Mouse (Mus musculus) hindbrain, embryonic 13.5 days (tissue): ENCODE data around the gene Setd2. TPM values are rescaled to one million over a fixed set of nuclear protein-coding genes. Genes with fewer than 3 reads are reported as not detected.
A peak's percentile ranks its signal among the peaks of the same experiment; 100 is the strongest.

ENCODE experiments used
- ATAC-seq: fragments of 200-750 bp; cut with Nextera tagmentation; 2 replicates; pipeline ENCODE4 v1.8.0; 2017; ENCODE audit warnings: moderate TSS enrichment; ENCODE audit not compliant: low FRiP score
- H3K27ac ChIP-seq: fragments of 300-500 bp; sonication (generic); 2 replicates; pipeline ENCODE4 v1.5.1; 2015; ENCODE audit warnings: inconsistent platforms, mild to moderate bottlenecking, moderate library complexity
- H3K27me3 ChIP-seq: fragments of 300-500 bp; sonication (generic); 2 replicates; pipeline ENCODE4 v1.6.1; 2015; ENCODE audit warnings: mild to moderate bottlenecking, inconsistent platforms
- H3K36me3 ChIP-seq: fragments of 300-500 bp; sonication (generic); 2 replicates; pipeline ENCODE4 v1.6.1; 2015; ENCODE audit warnings: mild to moderate bottlenecking, inconsistent platforms
- H3K4me1 ChIP-seq: fragments of 300-500 bp; sonication (generic); replicated peaks from 2 replicates; pipeline ENCODE4 v1.6.1; 2015; ENCODE audit warnings: inconsistent platforms
- H3K4me2 ChIP-seq: fragments of 300-500 bp; sonication (generic); 2 replicates; pipeline ENCODE4 v1.6.1; 2015; ENCODE audit warnings: inconsistent platforms, mild to moderate bottlenecking, moderate library complexity
- H3K4me3 ChIP-seq: fragments of 300-500 bp; sonication (generic); 2 replicates; pipeline ENCODE4 v1.5.1; 2015; ENCODE audit warnings: mild to moderate bottlenecking, inconsistent platforms
- H3K9ac ChIP-seq: fragments of 300-500 bp; sonication (generic); 2 replicates; pipeline ENCODE4 v1.6.1; 2015; ENCODE audit warnings: mild to moderate bottlenecking, inconsistent platforms
- H3K9me3 ChIP-seq: fragments of 300-500 bp; sonication (generic); 2 replicates; pipeline ENCODE4 v1.6.1; 2016; ENCODE audit warnings: inconsistent platforms
- WGBS: fragments of 180-500 bp; shearing (Covaris S2); methylation state at CpG from one replicate; pipeline ENCODE4 v1.1.7; 2015; 5-methylcytosine and 5-hydroxymethylcytosine counted together
- microRNA-seq: library from miRNA; unstranded; fragments of <30 nt; microRNA quantifications from one replicate; pipeline ENCODE4, GENCODE M21; 2016
- polyA plus RNA-seq: library from polyadenylated mRNA; unstranded; fragments of >200 nt; fragmentation: Nextera tagmentation; extraction: Ambion mirVana; gene quantifications from 2 replicates; pipeline ENCODE4 v1.2.1, GENCODE M21; 2015

Gene Setd2
- polyA plus RNA-seq, 1 experiment from 2014 or later: 37.9 TPM

GRCm38 (mm10) chr9:110660208-110660607 lies 127.8 kb downstream of the Setd2 start:
- WGBS: 88% methylated on average over 2 of the region's 2 CpGs
- no peak overlapping the region for H3K4me3 ChIP-seq
- H3K9me3 ChIP-seq: no peaks in the 10 kb centered on the region
- no peak for ATAC-seq
- no peak overlapping the region for H3K4me2 ChIP-seq
- H3K36me3 ChIP-seq: no peaks in the 10 kb centered on the region
- H3K4me1 ChIP-seq: peaks cover 43% of the 10 kb centered on the region
- no peak overlapping the region for H3K9ac ChIP-seq
- no peaks in the 10 kb centered on the region for H3K27me3 ChIP-seq
- no peak overlapping the region for H3K27ac ChIP-seq

DNA sequence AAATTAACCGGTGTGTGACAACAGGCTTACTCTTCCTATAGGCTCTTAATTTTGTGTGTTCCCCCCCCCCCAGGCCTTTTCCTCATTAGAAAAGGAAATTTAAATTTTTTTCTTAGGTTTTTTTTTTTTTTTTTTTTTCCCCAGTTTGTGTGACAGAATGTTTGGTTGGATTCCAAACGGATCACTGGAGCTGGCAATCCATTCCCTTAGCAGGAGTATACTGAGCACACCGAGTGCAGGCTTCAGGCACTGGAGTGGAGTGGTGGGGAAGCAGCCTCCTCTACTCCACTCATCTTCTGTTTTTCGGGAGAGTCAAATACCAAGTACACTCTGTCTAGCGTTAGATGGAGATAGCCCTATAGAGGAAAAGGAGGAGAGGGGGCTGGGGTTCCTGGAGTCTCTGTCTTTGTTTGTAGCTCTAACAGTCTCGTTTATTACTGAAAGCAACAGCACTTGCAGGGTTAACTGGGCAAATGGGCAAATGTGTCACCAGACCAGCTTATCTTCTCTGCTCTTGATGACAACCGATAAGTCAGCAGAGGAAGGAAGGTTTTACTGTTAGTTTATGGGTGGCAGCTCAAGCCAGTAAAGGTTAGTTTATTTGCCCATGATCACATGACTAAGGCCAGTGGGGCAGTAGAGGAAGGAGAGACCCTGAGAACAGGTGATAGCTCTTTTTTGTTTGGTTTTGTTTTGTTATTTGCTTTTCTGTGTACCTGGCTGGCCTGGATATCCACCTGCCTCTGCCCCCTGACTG lies 128.6 kb downstream of the Setd2 start:
- H3K9me3 ChIP-seq: no peaks in the 10 kb centered on the region
- WGBS: 90% methylated on average over 7 of the region's 7 CpGs
- no peak overlapping the region for H3K9ac ChIP-seq
- H3K36me3 ChIP-seq: no peaks in the 10 kb centered on the region
- H3K27me3 ChIP-seq: no peaks in the 10 kb centered on the region
- no peak overlapping the region for H3K27ac ChIP-seq
- no peak overlapping the region for H3K4me3 ChIP-seq
- ATAC-seq: no peak
- H3K4me2 ChIP-seq: no peak overlapping the region
- H3K4me1 ChIP-seq: peaks cover 41% of the 10 kb centered on the region

GRCm38 (mm10) chr9:110662844-110663243 lies 130.4 kb downstream of the Setd2 start:
- H3K27me3 ChIP-seq: no peaks in the 10 kb centered on the region
- H3K9me3 ChIP-seq: no peaks in the 10 kb centered on the region
- peaks cover 44% of the 10 kb centered on the region for H3K4me1 ChIP-seq
- no peak for ATAC-seq
- no peak overlapping the region for H3K27ac ChIP-seq
- no peak overlapping the region for H3K4me2 ChIP-seq
- WGBS: 91% methylated on average over 1 of the region's 1 CpGs
- no peak overlapping the region for H3K9ac ChIP-seq
- no peak overlapping the region for H3K4me3 ChIP-seq
- H3K36me3 ChIP-seq: no peaks in the 10 kb centered on the region

- peaks cover 34% of the 10 kb centered on the region for H3K4me1 ChIP-seq
- no peaks in the 10 kb centered on the region for H3K9me3 ChIP-seq
- H3K9ac ChIP-seq: peak overlapping the region; percentile 29; the same call in 1 of the 2 replicates
- no peak overlapping the region for H3K4me3 ChIP-seq
- H3K4me2 ChIP-seq: no peak overlapping the region
- 36% methylated on average over 4 of the region's 4 CpGs for WGBS
- no peak for ATAC-seq
- H3K36me3 ChIP-seq: no peaks in the 10 kb centered on the region
- no peaks in the 10 kb centered on the region for H3K27me3 ChIP-seq
- H3K27ac ChIP-seq: peak overlapping the region; percentile 35; the same call in 1 of the 2 replicates
Measured at GRCm38 (mm10) chr9:110665912-110666311, 133.5 kb downstream of the Setd2 start.

- ATAC-seq: no peak
- Histone ChIP-seq H3K4me1 (peaks cover 38% of the 10 kb centered on the region), H3K9ac (no peak overlapping the region), H3K4me3 (no peak overlapping the region), H3K36me3 (no peaks in the 10 kb centered on the region), H3K27ac (0 out of 2 replicates have a peak overlapping the region, but pooled peaks have one; percentile 35), H3K27me3 (no peaks in the 10 kb centered on the region), H3K4me2 (no peak overlapping the region), H3K9me3 (no peaks in the 10 kb centered on the region)
- WGBS: 38% methylated on average over 8 of the region's 8 CpGs
Measured at GRCm38 (mm10) chr9:110666374-110666773, 134.0 kb downstream of the Setd2 start.

DNA sequence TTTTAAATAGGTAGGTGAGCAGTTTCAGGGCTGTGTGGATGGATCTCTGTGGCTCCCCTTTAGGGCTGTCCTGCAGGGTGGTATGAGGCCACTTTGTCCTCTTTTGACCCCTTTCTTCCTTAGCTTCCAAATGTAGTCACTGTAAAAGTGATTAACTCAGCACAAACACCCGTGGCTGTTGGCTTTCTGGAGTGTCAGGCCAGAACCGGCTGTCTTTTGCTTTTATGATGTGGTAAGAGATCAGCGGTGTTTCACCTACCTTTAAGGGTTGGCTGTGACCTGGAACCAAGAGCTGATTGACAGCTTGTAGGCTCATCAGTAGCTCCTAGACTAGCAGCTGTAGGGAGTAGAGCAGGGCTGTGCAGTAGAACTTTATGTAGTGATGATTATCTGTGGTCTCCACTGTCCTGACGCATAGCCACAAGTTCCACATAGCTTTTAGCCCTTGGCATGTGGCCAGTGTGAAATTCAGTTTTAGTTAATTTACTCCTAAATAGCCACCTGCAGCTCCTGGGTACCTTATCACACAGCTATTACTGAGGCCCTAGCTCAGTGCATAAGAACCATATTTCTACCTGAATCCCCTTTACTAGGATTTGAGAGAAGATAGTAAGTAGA lies 134.9 kb downstream of the Setd2 start:
- Histone ChIP-seq H3K4me1 (peaks cover 39% of the 10 kb centered on the region), H3K27ac (no peak overlapping the region), H3K9me3 (no peaks in the 10 kb centered on the region), H3K4me2 (no peak overlapping the region), H3K36me3 (no peaks in the 10 kb centered on the region), H3K9ac (no peak overlapping the region), H3K27me3 (no peaks in the 10 kb centered on the region), H3K4me3 (no peak overlapping the region)
- ATAC-seq: no peak
- WGBS: 79% methylated on average over 4 of the region's 4 CpGs

Small RNA genes lying within 50 kb of the gene (microRNA-seq; reads per million reads assigned to microRNA genes)
- gene Mir8107: not detected

Other genes starting within 250 kb of the Setd2 start
- gene Elp6, start 227.4 kb upstream of the Setd2 start, polyA plus RNA-seq: 44.6 and 48.7 TPM in 2 replicates
- 45.3 and 46.2 TPM in 2 replicates for gene Scap, start 199.3 kb upstream of the Setd2 start, polyA plus RNA-seq
- gene Ptpn23, start 124.4 kb upstream of the Setd2 start, polyA plus RNA-seq: 23.4 and 25.2 TPM in 2 replicates
- gene Ngp, start 112.8 kb upstream of the Setd2 start, polyA plus RNA-seq: 1.4 and 2.8 TPM in 2 replicates
- gene Klhl18, start 55.9 kb upstream of the Setd2 start, polyA plus RNA-seq: 16.4 and 17.1 TPM in 2 replicates
- gene Kif9, start 55.6 kb upstream of the Setd2 start, polyA plus RNA-seq: 3.0 and 6.2 TPM in 2 replicates
- 34.9 and 38.0 TPM in 2 replicates for gene Nradd, start 91.9 kb downstream of the Setd2 start, polyA plus RNA-seq
- 2.4 TPM in 2 replicates for gene Nbeal2, start 121.6 kb downstream of the Setd2 start, polyA plus RNA-seq
- gene Ccdc12, start 123.9 kb downstream of the Setd2 start, polyA plus RNA-seq: 122 TPM in 2 replicates
- gene Myl3, start 209.3 kb downstream of the Setd2 start, polyA plus RNA-seq: 1.4 and 3.8 TPM in 2 replicates
- gene Pth1r, start 214.5 kb downstream of the Setd2 start, polyA plus RNA-seq: 13.7 and 13.8 TPM in 2 replicates